ENCODE assay signal across 10 mouse cellular contexts in the genomic region with DNA sequence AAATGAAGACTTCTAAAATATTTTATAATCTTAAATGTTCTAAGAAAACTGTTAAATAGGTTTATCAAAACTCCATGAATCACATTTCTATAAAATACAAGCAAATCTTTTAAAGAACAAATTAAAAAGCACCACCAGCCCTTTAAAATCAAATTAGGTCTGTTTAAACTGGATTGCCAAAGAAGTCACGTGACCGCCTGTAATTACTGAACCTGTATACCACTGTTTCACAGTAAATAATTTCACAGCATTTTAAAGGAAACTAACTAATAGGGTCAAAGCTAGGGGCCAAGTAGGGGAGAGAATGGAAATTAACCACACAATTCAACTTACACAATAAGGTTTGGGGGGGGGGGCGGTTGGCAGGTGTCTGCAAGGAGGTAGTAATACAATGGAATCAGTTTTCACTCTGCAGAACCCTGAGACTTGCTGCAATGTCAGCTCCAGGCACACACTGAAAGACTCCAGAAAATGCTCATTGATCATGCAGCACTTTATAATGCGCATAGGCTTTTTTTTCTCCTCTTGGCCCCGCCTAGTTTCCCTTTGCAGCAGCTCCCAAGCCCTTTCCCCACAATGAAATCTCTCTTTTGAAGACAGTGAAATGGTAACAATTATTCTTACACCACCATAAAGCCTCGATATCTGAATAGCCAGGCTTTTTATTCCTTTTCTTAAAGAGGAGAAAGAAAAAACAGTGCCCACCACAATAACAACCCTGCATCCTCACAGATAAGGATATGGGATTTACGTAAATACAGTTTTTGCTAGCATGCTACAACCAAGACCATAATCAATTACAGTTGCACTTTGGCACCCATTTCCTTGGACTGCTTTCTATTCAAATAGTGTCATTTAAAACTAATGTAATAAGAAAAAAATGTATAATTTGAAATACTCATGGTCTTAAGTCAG. TPM values are rescaled to one million over a fixed set of nuclear protein-coding genes. Genes with fewer than 3 reads are reported as not detected.
A peak's percentile ranks its signal among the peaks of the same experiment; 100 is the strongest.
DNase-seq lines count a peak whose midpoint lies in the region; ATAC-seq and TF ChIP-seq lines count a peak whose summit lies in the region.
"Had no signal": no experiment of that assay in that cellular context is flagged by ENCODE, and none has a peak within 500 bp of the region (broad histone marks: within the 10 kb centered on the region; RNA-seq: fewer than 3 reads in every experiment).

No protein-coding gene starts in this region.

- TF ChIP-seq POLR2A in CH12.LX (IDR thresholded peaks at IDR 0.05; ENCODE audit: low read depth, low read length) = no peak
- no peak for TF ChIP-seq POLR2A in bone marrow macrophage, adult 2 months (IDR thresholded peaks at IDR 0.05; ENCODE audit: borderline replicate concordance, low read depth, low read length)
- no peak for TF ChIP-seq POLR2A in lung, adult 2 months (IDR thresholded peaks at IDR 0.05; ENCODE audit: borderline replicate concordance, extremely low read depth, low read depth, low read length)

- no peak overlapping the region for H3K4me3 ChIP-seq in CH12.LX (replicated peaks in 1 of 3; ENCODE audit: low read depth in 2 of 3, low read length in 2 of 3, poor library complexity in 1 of 3)
- peak overlapping the region; percentile 31; the same call in 1 of the 2 replicates for H3K4me3 ChIP-seq in bone marrow macrophage, adult 2 months (ENCODE audit: insufficient read depth, low read length)
- H3K4me3 ChIP-seq in hindbrain, embryonic 11.5 days (ENCODE audit: low read depth, low read length) = no peak overlapping the region
- no peak overlapping the region for H3K4me3 ChIP-seq in lung, adult 2 months (replicated peaks; ENCODE audit: extremely low read depth, low read depth, low read length)

- H3K9ac ChIP-seq in CH12.LX (ENCODE audit: insufficient read depth, low read depth) = no peak overlapping the region
- H3K9ac ChIP-seq in hindbrain, embryonic 11.5 days (ENCODE audit: low read depth, low read length) = no peak overlapping the region

- H3K36me3 ChIP-seq in CH12.LX (replicated peaks in 1 of 2; ENCODE audit: control insufficient read depth in 1 of 2, insufficient read depth in 1 of 2, low read length in 1 of 2) = peaks cover 0 to 16% of the 10 kb centered on the region in 2 experiments
- no peaks in the 10 kb centered on the region for H3K36me3 ChIP-seq in hindbrain, embryonic 11.5 days (ENCODE audit: control insufficient read depth, insufficient read depth, low read length)

- DNase-seq in CH12.LX (ENCODE audit: extremely low read depth) = no peak
- peak; percentile 39 for DNase-seq in hindbrain, embryonic 11.5 days (ENCODE audit: low spot score)
- DNase-seq in mesoderm, embryonic 11.5 days (ENCODE audit: low read depth, low spot score) = peak; percentile 12
- no peak for DNase-seq in right cerebral cortex, postnatal 10 days (ENCODE audit: low spot score in 2 of 2)
- no peak for DNase-seq in lung, adult 2 months
- DNase-seq in lung, postnatal 10 days = no peak
- DNase-seq: cerebellum, adult 9-10 months; gastrocnemius, postnatal 14 days had no signal

- dilution Hi-C loops in CH12.LX (cut with MboI; ENCODE audit: extremely low pct_ligation_motif_present, extremely low pct_unique_long_range_greater_than_20kb, low sequenced_read_pairs) = no loop called here

- no peak overlapping the region for H3K27ac ChIP-seq in CH12.LX (ENCODE audit: insufficient read depth, low read depth)
- H3K27ac ChIP-seq in bone marrow macrophage, adult 2 months (ENCODE audit: insufficient read depth, low read depth, low read length) = peak overlapping the region; percentile 34
- no peak overlapping the region for H3K27ac ChIP-seq in hindbrain, embryonic 11.5 days (ENCODE audit: low read depth, low read length)

- H3K4me1 ChIP-seq in CH12.LX (ENCODE audit: control insufficient read depth in 1 of 2, insufficient read depth in 2 of 2) = peaks cover 0 to 23% of the 10 kb centered on the region in 2 experiments; a peak in 2 of 4 replicates
- H3K4me1 ChIP-seq in bone marrow macrophage, adult 2 months (ENCODE audit: control insufficient read depth, insufficient read depth, low read length) = peaks cover 9% of the 10 kb centered on the region
- H3K4me1 ChIP-seq in hindbrain, embryonic 11.5 days (replicated peaks; ENCODE audit: control insufficient read depth, insufficient read depth, low read length) = no peaks in the 10 kb centered on the region
- H3K4me1 ChIP-seq in lung, adult 2 months (ENCODE audit: control insufficient read depth, insufficient read depth, low read length) = peaks cover 2% of the 10 kb centered on the region

- H3K9me3 ChIP-seq in CH12.LX (replicated peaks; ENCODE audit: low read length) = no peaks in the 10 kb centered on the region
- no peaks in the 10 kb centered on the region for H3K9me3 ChIP-seq in hindbrain, embryonic 11.5 days (ENCODE audit: control insufficient read depth, low read length)

- in situ Hi-C loops in CH12.LX (cut with MboI; ENCODE audit: low pct_ligation_motif_present, low pct_unique_long_range_greater_than_20kb, low sequenced_read_pairs) = no loop called here

- no peak for TF ChIP-seq RAD21 in CH12.LX (IDR thresholded peaks at IDR 0.05; ENCODE audit: low read depth, low read length)

- TF ChIP-seq EP300 in CH12.LX (IDR thresholded peaks at IDR 0.05; ENCODE audit: low read length) = no peak

- H3K79me2 ChIP-seq in CH12.LX (replicated peaks; ENCODE audit: control insufficient read depth, extremely low read depth, insufficient read depth, poor library complexity, severe bottlenecking) = peaks cover 32% of the 10 kb centered on the region

- 41% methylated on average over 7 of the region's 7 CpGs for whole genome bisulfite sequencing in hindbrain, embryonic 11.5 days
- 76% methylated on average over 7 of the region's 7 CpGs for WGBS in lung, adult 2 months

- H3K4me2 ChIP-seq in CH12.LX (ENCODE audit: insufficient read depth, low read depth, poor library complexity, severe bottlenecking) = no peak overlapping the region
- H3K4me2 ChIP-seq in hindbrain, embryonic 11.5 days (replicated peaks; ENCODE audit: low read depth, low read length) = no peak overlapping the region

- TF ChIP-seq CTCF in CH12.LX (conservative IDR thresholded peaks at IDR 0.05 in 1 of 2, IDR thresholded peaks at IDR 0.05 in 1 of 2; ENCODE audit: low read depth in 2 of 2, low read length in 2 of 2) = no peak
- no peak for TF ChIP-seq CTCF in bone marrow macrophage, adult 2 months (IDR thresholded peaks at IDR 0.05; ENCODE audit: low read depth, low read length)
- no peak for TF ChIP-seq CTCF in lung, adult 2 months (IDR thresholded peaks at IDR 0.05; ENCODE audit: insufficient read depth, low read length)

- no peaks in the 10 kb centered on the region for H3K27me3 ChIP-seq in CH12.LX (replicated peaks)
- no peaks in the 10 kb centered on the region for H3K27me3 ChIP-seq in hindbrain, embryonic 11.5 days (ENCODE audit: control insufficient read depth, insufficient read depth, low read length)

- peak; percentile 76 for ATAC-seq in hindbrain, embryonic 11.5 days (ENCODE audit: low FRiP score)
- no peak for ATAC-seq in monocyte, adult 5-6 weeks (replicated peaks; ENCODE audit: insufficient number of reproducible peaks, low FRiP score, low TSS enrichment, poor library complexity, severe bottlenecking)

TF ChIP-seq in CH12.LX, 34 proteins besides CTCF, POLR2A, EP300 and RAD21:
- TF ChIP-seq ZNF384 (IDR thresholded peaks at IDR 0.05; ENCODE audit: low read depth, low read length) = peak; percentile 20; the same call in 1 of the 2 replicates
- no peak for TF ChIP-seq PAX5 (IDR thresholded peaks at IDR 0.05; ENCODE audit: low read length)

RNA-seq across cellular contexts. Expression of gene Ankrd17, which starts 27.9 kb away (rescaled TPM):
- 36.3 and 39.0 TPM in 2 replicates for total RNA-seq in CH12.LX (2012; rRNA removed)
- total RNA-seq in CH12.LX (2014; rRNA removed) = 29.8 and 31.7 TPM in 2 replicates
- polyA plus RNA-seq in CH12.LX (2012; ENCODE audit: insufficient read length, low read depth) = 62.6 and 71.5 TPM in 2 replicates
- polyA plus RNA-seq in bone marrow macrophage, adult 2 months (2012; ENCODE audit: insufficient read depth, insufficient read length, missing spikeins) = 39.2 and 40.0 TPM in 2 replicates
- polyA plus RNA-seq in hindbrain, embryonic 11.5 days (2014; fragmentation: Nextera tagmentation; extraction: Ambion mirVana) = 30.1 and 39.8 TPM in 2 replicates
- 94.5 to 177 TPM (median 99.6 TPM) in 3 replicates for total RNA-seq in monocyte, adult 5-6 weeks (2017)
- 16.2 and 22.4 TPM in 2 replicates for polyA plus RNA-seq in lung, adult 2 months (2012; rRNA removed)

RNA-seq across cellular contexts. Expression of gene Gm9958, which starts 28.6 kb away (rescaled TPM):
- 0.67 and 1.2 TPM in 2 replicates for total RNA-seq in CH12.LX (2012; rRNA removed)
- 1.3 and 1.9 TPM in 2 replicates for total RNA-seq in CH12.LX (2014; rRNA removed)
- 0.82 and 1.3 TPM in 2 replicates for polyA plus RNA-seq in CH12.LX (2012; ENCODE audit: insufficient read length, low read depth)
- 2.3 and 3.4 TPM in 2 replicates for polyA plus RNA-seq in bone marrow macrophage, adult 2 months (2012; ENCODE audit: insufficient read depth, insufficient read length, missing spikeins)
- 6.5 and 8.3 TPM in 2 replicates for polyA plus RNA-seq in hindbrain, embryonic 11.5 days (2014; fragmentation: Nextera tagmentation; extraction: Ambion mirVana)
- total RNA-seq in monocyte, adult 5-6 weeks (2017) = 0.67 to 4.5 TPM (median 1.2 TPM) in 3 replicates
- polyA plus RNA-seq in lung, adult 2 months (2012; rRNA removed) = 0.57 and 1.8 TPM in 2 replicates

Comparison
In these comparisons a context has a peak if more than half of its experiments do, and no peak if none do; other contexts are left out.
1. DNase-seq: peak in hindbrain, embryonic 11.5 days (single experiment) and mesoderm, embryonic 11.5 days (single experiment); none in CH12.LX (single experiment), right cerebral cortex, postnatal 10 days (0 of 2), lung, adult 2 months (single experiment) and lung, postnatal 10 days (single experiment).